Mouse (Mus musculus) bone marrow, adult 2 months (tissue): ENCODE measurements around the gene Bank1. TPM values are rescaled to one million over a fixed set of nuclear protein-coding genes. Genes with fewer than 3 reads are reported as not detected.
"Not testable (repeated sequence)": the region's sequence is repeated elsewhere in the genome, so short reads cannot be mapped to it uniquely, and the experiment has no call there.

Experiments
- H3K27ac ChIP-seq: fragments of 200-500 bp; 2 replicates; pipeline ENCODE4 v1.5.1; 2012; ENCODE audit warnings: low read depth, mild to moderate bottlenecking, control low read depth, inconsistent platforms, low read length; ENCODE audit not compliant: control insufficient read depth, poor library complexity, insufficient read depth
- H3K4me1 ChIP-seq: fragments of 200-500 bp; 2 replicates; pipeline ENCODE4 v1.6.1; 2011; ENCODE audit warnings: low read length; ENCODE audit not compliant: control insufficient read depth, insufficient read depth
- H3K4me3 ChIP-seq: fragments of 200-500 bp; replicated peaks from 2 replicates; pipeline ENCODE3; 2011; ENCODE audit warnings: mild to moderate bottlenecking, low read depth, low read length, control low read depth; ENCODE audit not compliant: control insufficient read depth
- CTCF ChIP-seq: fragments of 200-500 bp; IDR thresholded peaks from 2 replicates; pipeline ENCODE4 v1.5.1; 2011; ENCODE audit warnings: low read length, control low read depth; ENCODE audit not compliant: control insufficient read depth, insufficient read depth
- POLR2A ChIP-seq: fragments of 200-500 bp; IDR thresholded peaks from 2 replicates; pipeline ENCODE4 v1.6.1; 2011; ENCODE audit warnings: low read depth, mild to moderate bottlenecking, control low read depth, low read length, borderline replicate concordance; ENCODE audit not compliant: control insufficient read depth
- WGBS: fragments of 180-500 bp; shearing (Covaris S2); methylation state at CpG from one replicate; pipeline ENCODE4 v1.1.7; 2018; 5-methylcytosine and 5-hydroxymethylcytosine counted together
- polyA plus RNA-seq: library from polyadenylated mRNA; stranded (reverse); fragments of >200 nt; gene quantifications from 2 replicates; pipeline ENCODE4 v1.2.4, GENCODE M21; 2011; ENCODE audit warnings: low replicate concordance; ENCODE audit not compliant: missing spikeins, insufficient read depth, insufficient read length

The Bank1 gene
- polyA plus RNA-seq, 1 experiment: 15.2 TPM

DNA sequence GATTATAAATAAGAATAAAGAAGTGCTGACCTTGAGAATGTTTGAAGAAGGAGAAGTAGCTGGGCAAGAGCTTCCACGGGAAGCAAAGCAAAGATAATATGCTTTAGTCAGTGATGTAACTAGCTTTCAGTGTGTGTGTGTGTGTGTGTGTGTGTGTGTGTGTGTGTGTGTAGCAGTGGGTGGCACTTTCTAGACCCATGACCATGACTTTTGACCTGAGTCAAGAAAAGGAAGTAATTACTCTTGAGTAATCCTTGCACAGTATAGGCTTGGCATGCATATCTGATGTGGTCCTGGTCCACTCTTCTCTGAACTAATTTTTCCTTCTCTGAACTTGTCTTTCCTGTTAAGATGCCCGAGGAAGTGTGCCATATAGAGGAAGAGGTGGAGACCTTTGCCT, 5.3 kb upstream of the Bank1 start:
- Histone ChIP-seq H3K4me3 (no peak overlapping the region), H3K27ac (no peak overlapping the region), H3K4me1 (peaks cover 2% of the 10 kb centered on the region; the same call in 1 of the 2 replicates)
- TF ChIP-seq CTCF: no peak
- no peak for TF ChIP-seq POLR2A
- WGBS: 2% methylated on average over 2 of the region's 2 CpGs

DNA sequence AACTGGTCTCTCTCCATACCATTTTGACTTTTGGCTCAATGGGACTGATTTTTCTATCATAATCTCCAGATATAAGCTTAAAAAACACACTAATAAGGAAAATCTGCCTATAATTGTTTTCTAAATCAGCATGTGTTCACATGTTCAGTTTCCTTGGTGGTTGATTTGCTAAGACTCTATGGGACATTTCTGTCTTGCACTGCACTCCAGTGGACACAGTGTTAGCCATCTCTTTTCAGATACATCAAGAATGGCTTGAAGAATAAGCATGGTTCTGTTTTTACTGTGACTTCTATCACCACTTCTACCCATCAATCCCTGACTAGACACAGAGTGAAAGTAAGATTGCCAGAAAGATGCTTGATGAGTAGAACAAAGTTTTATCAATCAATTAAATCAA, 4.2 kb upstream of the Bank1 start:
- Histone ChIP-seq H3K4me3 (no peak overlapping the region), H3K4me1 (peaks cover 2% of the 10 kb centered on the region; the same call in 1 of the 2 replicates), H3K27ac (no peak overlapping the region)
- TF ChIP-seq CTCF: no peak

DNA sequence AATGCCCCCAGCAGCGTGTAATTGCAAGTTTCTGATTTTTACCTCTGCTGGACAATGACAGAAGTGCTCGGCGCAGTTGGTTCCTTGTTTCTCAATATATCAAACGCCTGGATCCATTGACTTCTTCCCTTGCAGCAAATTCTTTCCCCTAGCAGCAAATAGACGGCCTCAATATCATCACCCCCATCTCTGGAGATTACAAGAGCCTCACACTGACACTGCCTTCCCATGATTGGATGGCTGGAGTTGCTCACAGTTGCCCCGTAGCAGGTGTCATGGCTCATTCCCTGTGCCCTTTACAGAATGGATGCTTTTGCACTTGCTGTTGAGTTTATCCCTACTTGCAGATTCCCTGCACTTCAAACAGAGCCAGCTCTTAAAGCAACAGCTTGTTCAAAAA, 3.3 kb upstream of the Bank1 start:
- Histone ChIP-seq H3K4me3 (no peak overlapping the region), H3K4me1 (peaks cover 2% of the 10 kb centered on the region; the same call in 1 of the 2 replicates), H3K27ac (no peak overlapping the region)
- 58% methylated on average over 6 of the region's 6 CpGs for WGBS
- TF ChIP-seq POLR2A: no peak

DNA sequence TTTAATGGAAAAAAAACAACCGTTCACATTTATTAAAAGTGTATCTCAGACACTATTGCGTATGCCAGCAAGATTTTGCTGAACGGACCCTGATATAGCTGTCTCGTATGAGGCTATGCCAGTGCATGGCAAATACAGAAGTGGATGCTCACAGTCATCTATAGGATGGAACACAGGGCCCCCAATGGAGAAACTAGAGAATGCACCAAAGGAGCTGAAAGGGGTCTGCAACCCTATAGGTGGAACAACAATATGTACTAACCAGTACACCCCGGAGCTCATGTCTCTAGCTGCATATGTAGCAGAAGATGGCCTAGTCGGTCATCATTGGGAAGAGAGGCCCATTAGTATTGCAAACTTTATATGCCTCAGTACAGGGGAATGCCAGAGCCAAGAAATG, 1.1 kb downstream of the Bank1 start:
- 74% methylated on average over 6 of the region's 6 CpGs for WGBS
- not testable (repeated sequence) for H3K4me1 ChIP-seq, H3K4me3 ChIP-seq, H3K27ac ChIP-seq

DNA sequence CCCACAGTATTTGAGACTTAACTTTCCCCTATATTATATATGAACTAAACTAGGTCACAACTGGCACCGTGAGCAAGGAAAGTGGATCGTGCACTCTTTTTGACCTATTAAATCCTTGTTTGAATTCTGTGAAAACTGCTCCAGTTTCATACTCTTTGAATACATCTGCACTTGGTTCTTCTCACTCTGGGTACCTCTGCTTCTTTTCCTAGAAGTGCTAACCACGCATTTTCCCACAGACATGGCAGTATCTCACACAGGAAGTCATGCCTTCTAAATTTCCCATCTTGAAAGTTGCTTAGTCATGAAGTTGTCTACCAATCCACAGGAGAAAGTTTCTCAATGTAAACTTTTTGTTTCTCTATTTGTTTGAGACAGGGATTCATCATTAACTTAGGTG, 3.9 kb downstream of the Bank1 start:
- WGBS: 66% methylated on average over 3 of the region's 3 CpGs
- Histone ChIP-seq H3K4me1 (no peaks in the 10 kb centered on the region; the same call in 1 of the 2 replicates), H3K27ac (no peak overlapping the region), H3K4me3 (no peak overlapping the region)
- no peak for TF ChIP-seq CTCF
- TF ChIP-seq POLR2A: no peak

DNA sequence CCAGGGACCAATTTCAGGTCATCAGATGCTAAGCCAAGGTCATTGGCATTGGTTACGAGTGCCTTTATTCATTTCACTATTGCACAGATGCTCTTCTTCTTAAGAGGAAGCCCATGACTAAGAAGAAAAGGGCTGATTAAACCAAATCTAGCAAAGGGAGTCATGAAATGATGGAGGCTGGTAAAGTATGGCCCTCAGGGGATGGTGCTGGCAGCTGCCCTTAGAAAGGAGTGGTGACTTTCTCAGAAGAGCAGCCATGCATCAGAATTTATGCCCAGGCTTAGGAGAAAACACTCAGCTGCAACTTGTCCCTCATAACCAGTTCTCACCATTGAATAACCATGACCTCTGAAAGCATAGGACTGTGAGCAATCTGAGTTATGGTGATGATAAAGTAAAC, 17.4 kb downstream of the Bank1 start:
- no peak overlapping the region for H3K27ac ChIP-seq
- WGBS: 64% methylated on average over 1 of the region's 1 CpGs
- H3K4me3 ChIP-seq: no peak overlapping the region
- TF ChIP-seq CTCF (no peak), POLR2A (no peak)
- H3K4me1 ChIP-seq: peaks cover 2% of the 10 kb centered on the region; the same call in 1 of the 2 replicates

DNA sequence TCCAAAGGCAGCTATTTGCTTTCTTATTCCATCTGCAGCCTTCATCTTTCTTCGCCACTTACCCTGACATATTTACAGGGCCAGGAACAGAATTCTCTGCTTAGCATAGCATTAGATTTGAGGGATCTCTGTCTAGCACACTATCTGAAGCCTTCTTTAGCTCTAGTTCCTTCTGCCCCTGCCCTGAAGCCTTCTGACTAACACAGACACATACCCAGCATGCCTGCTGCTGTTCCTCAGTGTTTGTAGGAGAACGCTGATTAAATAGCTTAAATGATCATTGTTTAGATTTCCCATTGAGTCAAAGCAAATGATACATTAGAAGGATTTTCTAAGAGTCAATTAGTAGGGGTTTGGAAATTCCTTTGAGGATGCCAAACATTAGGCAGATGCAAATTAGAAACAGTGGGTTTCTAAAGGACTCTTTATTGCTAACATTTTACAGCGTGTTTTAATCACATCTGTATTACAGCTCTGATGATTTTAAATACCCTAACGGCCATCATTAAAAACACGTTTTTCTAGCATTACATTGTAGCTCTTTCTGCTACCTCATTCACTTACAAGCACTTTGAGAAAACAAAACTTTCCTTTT, 19.2 kb downstream of the Bank1 start:
- H3K4me1 ChIP-seq: peaks cover 2% of the 10 kb centered on the region; the same call in 1 of the 2 replicates
- WGBS: 87% methylated on average over 5 of the region's 5 CpGs
- no peak overlapping the region for H3K27ac ChIP-seq
- no peak overlapping the region for H3K4me3 ChIP-seq
- no peak for TF ChIP-seq CTCF

DNA sequence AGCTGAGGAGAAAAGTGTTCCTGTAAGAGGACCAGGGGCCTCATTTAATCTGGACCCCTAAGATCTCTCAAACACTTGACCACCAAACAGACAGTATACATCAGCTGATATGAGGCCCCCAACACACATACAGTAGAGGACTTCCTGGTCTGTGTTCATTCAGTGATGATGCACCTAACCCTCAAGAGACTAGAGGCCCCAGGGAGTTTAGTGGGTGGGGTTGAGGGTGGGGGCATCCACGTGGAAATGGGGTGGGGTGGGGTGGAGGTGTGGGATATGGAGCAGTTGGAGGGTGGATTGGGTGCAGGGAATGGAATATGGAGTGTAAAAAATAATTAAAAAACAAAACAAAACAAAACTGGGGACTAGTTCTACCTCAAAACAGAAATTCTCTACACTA, 23.3 kb downstream of the Bank1 start:
- H3K4me1 ChIP-seq: no peaks in the 10 kb centered on the region

DNA sequence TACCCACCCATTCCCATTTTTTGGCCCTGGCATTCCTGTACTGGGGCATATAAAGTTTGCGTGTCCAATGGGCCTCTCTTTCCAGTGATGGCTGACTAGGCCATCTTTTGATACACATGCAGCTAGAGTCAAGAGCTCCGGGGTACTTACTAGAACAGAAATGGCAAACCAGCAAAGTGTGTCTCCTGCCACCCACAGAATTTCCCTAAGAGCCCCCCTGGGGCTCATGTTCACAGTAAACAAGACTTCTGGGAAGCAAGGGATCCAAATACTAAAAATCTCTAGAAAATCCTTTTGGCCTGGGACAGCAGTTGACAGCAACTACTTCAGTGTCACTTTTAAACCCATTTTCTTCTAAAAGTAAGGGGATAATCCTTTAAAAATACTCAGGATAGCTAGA, 25.1 kb downstream of the Bank1 start:
- not testable (repeated sequence) for H3K4me1 ChIP-seq, H3K27ac ChIP-seq, H3K4me3 ChIP-seq
- WGBS: 71% methylated on average over 2 of the region's 2 CpGs

More for the DNA sequence above, 23.3 kb downstream of the Bank1 start:
- H3K27ac ChIP-seq: no peak overlapping the region; the same call in 1 of the 2 replicates
- no peak overlapping the region for H3K4me3 ChIP-seq
- no peak for TF ChIP-seq POLR2A
- TF ChIP-seq CTCF: no peak
- 40% methylated on average over 1 of the region's 1 CpGs for WGBS

DNA sequence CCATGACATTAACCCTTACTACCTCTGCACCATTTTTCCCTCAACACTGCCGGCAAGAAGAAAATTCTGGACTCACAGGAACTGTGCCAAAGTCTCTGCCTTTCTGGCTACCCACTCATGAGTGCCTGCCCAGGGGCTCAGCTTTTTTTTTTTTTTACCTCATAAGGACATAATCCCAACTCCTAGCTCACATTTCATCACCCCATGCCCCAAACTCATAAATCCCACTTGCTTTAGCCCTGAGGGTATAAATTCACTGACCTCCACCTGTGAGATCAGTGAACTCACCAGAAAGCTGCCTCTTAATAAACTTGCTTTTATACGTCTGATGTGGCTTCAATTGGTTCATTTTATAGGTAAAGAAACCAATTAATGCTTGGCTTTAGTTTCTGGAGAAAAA, 28.5 kb downstream of the Bank1 start:
- Histone ChIP-seq H3K4me3 (no peak overlapping the region), H3K4me1 (no peaks in the 10 kb centered on the region), H3K27ac (no peak overlapping the region)
- TF ChIP-seq CTCF (no peak), POLR2A (no peak)
- WGBS: 80% methylated on average over 2 of the region's 2 CpGs
